Mouse (Mus musculus) central nervous system, embryonic 11.5 days (tissue): ENCODE results near the gene Slc22a1. TPM values are rescaled to one million over a fixed set of nuclear protein-coding genes. Genes with fewer than 3 reads are reported as not detected.

ENCODE experiments used
- polyA plus RNA-seq: library from polyadenylated mRNA; depleted of rRNA; stranded (reverse); fragments of >200 nt; gene quantifications from 2 replicates; pipeline ENCODE4 v1.2.3, GENCODE M21; 2012; rRNA removed

Slc22a1 gene
- polyA plus RNA-seq = 0.32 and 0.70 TPM in 2 replicates

GRCm38 (mm10) chr17:12675646-12676045 is at the start of gene Slc22a1:
TSS of gene Slc22a1 (minus strand) at chr17:12675829.

Other genes starting within 250 kb of the Slc22a1 start
- 0.49 and 0.52 TPM in 2 replicates for gene Slc22a3, start 168.1 kb downstream of the Slc22a1 start, polyA plus RNA-seq
- gene Slc22a2, start 91.7 kb downstream of the Slc22a1 start, polyA plus RNA-seq = 0.02 and 0.04 TPM in 2 replicates
- 27.4 and 48.2 TPM in 2 replicates for gene Igf2r, start 93.8 kb upstream of the Slc22a1 start, polyA plus RNA-seq
- gene Mas1, start 192.3 kb upstream of the Slc22a1 start, polyA plus RNA-seq = 0.08 and 0.52 TPM in 2 replicates
- gene Mrgprh, start 200.2 kb upstream of the Slc22a1 start, polyA plus RNA-seq = 0.04 and 0.10 TPM in 2 replicates
- gene Pnldc1, start 234.4 kb upstream of the Slc22a1 start, polyA plus RNA-seq = 4.9 and 6.2 TPM in 2 replicates
- gene Tcp1, start 239.9 kb upstream of the Slc22a1 start, polyA plus RNA-seq = 329 and 368 TPM in 2 replicates
- gene Mrpl18, start 240.5 kb upstream of the Slc22a1 start, polyA plus RNA-seq = 94.2 and 119 TPM in 2 replicates